Mouse (Mus musculus) hindbrain, embryonic 13.5 days (tissue): ENCODE results near the gene Runx3. TPM values are rescaled to one million over a fixed set of nuclear protein-coding genes. Genes with fewer than 3 reads are reported as not detected.

Experiments
- ATAC-seq: fragments of 200-750 bp; cut with Nextera tagmentation; 2 replicates; pipeline ENCODE4 v1.8.0; 2017; ENCODE audit warnings: moderate TSS enrichment; ENCODE audit not compliant: low FRiP score
- H3K27ac ChIP-seq: fragments of 300-500 bp; sonication (generic); 2 replicates; pipeline ENCODE4 v1.5.1; 2015; ENCODE audit warnings: inconsistent platforms, mild to moderate bottlenecking, moderate library complexity
- H3K27me3 ChIP-seq: fragments of 300-500 bp; sonication (generic); 2 replicates; pipeline ENCODE4 v1.6.1; 2015; ENCODE audit warnings: mild to moderate bottlenecking, inconsistent platforms
- H3K36me3 ChIP-seq: fragments of 300-500 bp; sonication (generic); 2 replicates; pipeline ENCODE4 v1.6.1; 2015; ENCODE audit warnings: mild to moderate bottlenecking, inconsistent platforms
- H3K4me1 ChIP-seq: fragments of 300-500 bp; sonication (generic); replicated peaks from 2 replicates; pipeline ENCODE4 v1.6.1; 2015; ENCODE audit warnings: inconsistent platforms
- H3K4me2 ChIP-seq: fragments of 300-500 bp; sonication (generic); 2 replicates; pipeline ENCODE4 v1.6.1; 2015; ENCODE audit warnings: inconsistent platforms, mild to moderate bottlenecking, moderate library complexity
- H3K4me3 ChIP-seq: fragments of 300-500 bp; sonication (generic); 2 replicates; pipeline ENCODE4 v1.5.1; 2015; ENCODE audit warnings: mild to moderate bottlenecking, inconsistent platforms
- H3K9ac ChIP-seq: fragments of 300-500 bp; sonication (generic); 2 replicates; pipeline ENCODE4 v1.6.1; 2015; ENCODE audit warnings: mild to moderate bottlenecking, inconsistent platforms
- H3K9me3 ChIP-seq: fragments of 300-500 bp; sonication (generic); 2 replicates; pipeline ENCODE4 v1.6.1; 2016; ENCODE audit warnings: inconsistent platforms
- WGBS: fragments of 180-500 bp; shearing (Covaris S2); methylation state at CpG from one replicate; pipeline ENCODE4 v1.1.7; 2015; 5-methylcytosine and 5-hydroxymethylcytosine counted together
- polyA plus RNA-seq: library from polyadenylated mRNA; unstranded; fragments of >200 nt; fragmentation: Nextera tagmentation; extraction: Ambion mirVana; gene quantifications from 2 replicates; pipeline ENCODE4 v1.2.1, GENCODE M21; 2015

Runx3 gene
- polyA plus RNA-seq, 1 experiment from 2014 or later: 0.10 TPM

DNA sequence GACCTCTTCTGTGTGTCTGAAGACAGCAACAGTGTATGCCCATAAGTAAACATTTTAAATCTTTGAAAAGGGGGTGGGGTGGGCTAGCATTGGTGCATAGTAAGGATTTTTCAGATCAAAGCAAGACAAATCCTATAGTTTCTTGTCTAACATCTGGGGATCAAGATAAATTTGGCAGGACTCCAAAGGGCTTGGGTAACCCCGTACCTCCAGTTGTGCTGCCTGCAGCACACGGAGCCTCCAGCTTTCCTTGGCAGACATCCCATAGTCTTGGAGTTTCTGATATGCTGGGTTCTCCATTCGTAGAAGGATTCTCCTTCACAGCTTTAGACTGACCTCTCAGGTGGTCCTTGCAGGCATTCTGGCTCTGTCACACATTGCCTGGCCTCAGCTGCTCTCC, 27.6 kb upstream of the Runx3 start:
- Histone ChIP-seq H3K9ac (no peak overlapping the region), H3K4me1 (no peaks in the 10 kb centered on the region), H3K27ac (no peak overlapping the region), H3K4me3 (no peak overlapping the region), H3K27me3 (0 out of 2 replicates have a peak, but pooled peaks cover 5% of the 10 kb centered on the region), H3K9me3 (peaks cover 2% of the 10 kb centered on the region; the same call in 1 of the 2 replicates), H3K36me3 (no peaks in the 10 kb centered on the region), H3K4me2 (no peak overlapping the region)
- WGBS: 77% methylated on average over 3 of the region's 3 CpGs
- no peak for ATAC-seq

DNA sequence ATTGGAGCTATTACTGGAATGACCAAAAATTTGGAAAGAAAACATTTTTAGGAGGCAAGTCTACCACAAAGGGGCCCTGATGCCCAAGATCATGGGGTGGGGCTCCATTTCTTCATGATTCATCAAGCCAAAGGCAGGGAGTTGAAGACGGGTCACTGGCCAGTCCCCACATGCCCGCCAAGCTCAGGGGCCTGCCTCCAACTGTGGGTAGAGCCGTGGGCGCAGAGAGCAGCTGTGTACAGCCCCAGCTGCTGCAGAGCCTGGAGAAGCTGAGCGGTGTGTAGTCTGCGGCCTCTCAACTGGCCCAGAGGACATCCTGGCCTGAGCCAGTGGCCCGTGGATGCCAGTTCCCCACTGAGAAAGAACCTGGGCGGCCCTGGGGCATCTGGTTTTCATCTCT, 24.8 kb upstream of the Runx3 start:
- Histone ChIP-seq H3K27ac (no peak overlapping the region), H3K27me3 (no peaks in the 10 kb centered on the region), H3K9ac (no peak overlapping the region), H3K4me1 (no peaks in the 10 kb centered on the region), H3K36me3 (no peaks in the 10 kb centered on the region), H3K4me3 (no peak overlapping the region), H3K4me2 (no peak overlapping the region), H3K9me3 (peaks cover 2% of the 10 kb centered on the region; the same call in 1 of the 2 replicates)
- ATAC-seq: no peak
- WGBS: 85% methylated on average over 8 of the region's 8 CpGs

DNA sequence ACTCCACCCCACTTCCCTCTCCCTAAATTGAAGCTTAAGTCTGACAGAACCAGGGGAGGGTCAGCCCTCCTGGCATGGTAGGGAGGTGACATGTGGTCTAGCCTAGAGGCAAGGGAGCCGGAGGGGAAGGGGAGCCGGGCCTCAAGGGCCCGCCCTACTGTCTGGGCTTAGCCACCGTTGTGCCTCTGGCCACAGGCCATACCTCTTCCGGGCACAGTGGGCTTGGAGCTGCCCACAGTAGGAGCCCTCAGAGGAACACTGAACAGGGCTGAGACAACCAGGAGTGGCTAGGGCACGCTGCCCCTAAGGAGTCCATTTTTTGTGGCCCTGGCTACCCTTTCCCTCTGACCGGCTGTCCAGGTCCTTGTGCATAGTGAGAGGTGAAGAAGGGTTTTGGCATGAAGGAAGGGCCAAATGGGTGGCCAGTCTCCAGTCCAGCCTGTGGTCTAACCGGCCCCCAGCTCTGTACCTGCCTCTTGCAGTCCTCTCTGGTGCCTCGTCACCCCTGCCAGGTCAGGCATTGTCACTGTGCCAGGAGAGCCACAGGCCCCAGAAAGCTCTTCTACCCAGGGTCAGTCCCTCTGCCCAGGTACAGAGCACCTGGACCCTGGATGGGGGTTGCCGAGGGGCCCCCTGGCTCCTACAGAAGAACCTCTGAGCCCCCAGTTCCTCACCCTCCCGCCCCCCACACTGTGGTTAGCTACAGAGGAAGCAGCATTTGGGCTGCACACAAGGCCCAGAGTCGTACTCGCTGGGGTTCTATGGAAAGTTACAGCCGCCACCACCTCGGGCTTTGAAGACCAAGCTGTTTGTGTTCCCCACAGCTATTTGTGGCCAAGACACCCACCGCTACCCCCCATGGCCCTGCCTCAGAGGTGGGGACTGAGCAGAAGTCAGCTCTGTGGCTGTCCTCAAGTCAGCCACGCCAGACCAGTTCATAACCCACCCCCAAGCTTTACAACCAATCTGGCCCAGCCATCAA, 22.3 kb upstream of the Runx3 start:
- no peaks in the 10 kb centered on the region for H3K36me3 ChIP-seq
- H3K27ac ChIP-seq: no peak overlapping the region
- no peak overlapping the region for H3K9ac ChIP-seq
- H3K4me2 ChIP-seq: no peak overlapping the region
- H3K4me3 ChIP-seq: no peak overlapping the region
- H3K9me3 ChIP-seq: no peaks in the 10 kb centered on the region; the same call in 1 of the 2 replicates
- H3K4me1 ChIP-seq: no peaks in the 10 kb centered on the region
- no peak for ATAC-seq
- 89% methylated on average over 17 of the region's 17 CpGs for WGBS
- peaks cover 8% of the 10 kb centered on the region; the same call in 1 of the 2 replicates for H3K27me3 ChIP-seq

DNA sequence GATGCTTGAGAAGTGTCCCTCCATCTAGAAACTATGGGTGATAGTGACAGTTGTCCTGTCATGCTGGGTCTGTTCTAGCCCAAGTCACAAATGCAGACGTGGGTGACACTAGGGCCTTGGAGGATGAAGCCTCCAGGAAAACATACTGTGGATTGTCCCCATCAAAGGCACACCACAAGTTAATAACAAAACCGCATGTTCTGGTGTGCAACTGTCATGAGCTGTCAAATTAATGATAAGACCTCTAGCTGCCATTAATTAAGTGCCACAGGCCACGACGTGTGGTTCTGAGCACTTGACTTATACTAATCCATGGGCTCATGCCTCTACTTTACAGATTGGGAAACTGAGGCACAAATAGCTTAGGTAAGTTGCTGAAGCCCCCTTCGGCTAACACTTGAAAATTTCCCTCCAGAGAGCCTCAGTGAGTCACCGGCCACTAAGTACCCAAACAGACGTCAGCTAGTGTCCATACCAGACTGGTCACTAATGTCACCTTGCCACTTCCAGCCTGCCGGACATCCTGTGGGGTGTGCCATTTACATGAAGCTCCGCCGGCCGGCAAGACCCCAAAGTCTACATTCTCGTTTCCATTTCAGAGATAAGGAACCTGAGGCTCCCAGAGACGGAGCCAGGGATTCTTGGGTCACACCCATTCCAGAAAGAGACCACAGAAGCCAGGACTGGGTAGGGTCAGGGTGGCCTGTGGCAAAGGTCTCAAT, 18.3 kb upstream of the Runx3 start:
- no peak overlapping the region for H3K4me3 ChIP-seq
- WGBS: 89% methylated on average over 13 of the region's 13 CpGs

DNA sequence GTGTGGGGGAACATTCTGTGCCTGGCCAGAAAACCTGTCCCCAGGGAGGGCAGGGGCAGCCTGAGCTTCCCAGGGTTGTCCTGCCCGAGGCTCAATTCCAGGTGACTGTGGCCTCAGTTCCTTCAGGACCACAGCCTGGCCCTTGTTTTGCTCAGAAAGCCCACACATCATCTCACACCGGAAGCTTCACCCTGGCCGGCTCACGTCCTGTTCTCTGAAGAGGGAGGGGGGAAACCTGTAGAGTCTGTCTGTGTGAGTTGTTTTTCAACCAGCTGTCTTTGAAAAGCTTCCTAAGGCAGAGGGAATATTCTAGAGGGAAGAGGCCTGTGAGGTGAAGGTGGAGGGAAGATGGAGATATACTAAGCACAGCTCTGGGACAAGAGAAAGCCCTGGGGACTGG, 17.7 kb upstream of the Runx3 start:
- no peak overlapping the region for H3K4me2 ChIP-seq
- no peaks in the 10 kb centered on the region for H3K4me1 ChIP-seq
- no peak overlapping the region for H3K4me3 ChIP-seq
- no peak overlapping the region for H3K9ac ChIP-seq
- H3K27ac ChIP-seq: no peak overlapping the region
- no peaks in the 10 kb centered on the region for H3K36me3 ChIP-seq
- no peaks in the 10 kb centered on the region for H3K9me3 ChIP-seq
- 69% methylated on average over 4 of the region's 4 CpGs for WGBS
- H3K27me3 ChIP-seq: peaks cover 27% of the 10 kb centered on the region; the same call in 1 of the 2 replicates
- no peak for ATAC-seq

More for the DNA sequence above, 18.3 kb upstream of the Runx3 start:
- ATAC-seq: no peak
- H3K9me3 ChIP-seq: no peaks in the 10 kb centered on the region
- no peak overlapping the region for H3K9ac ChIP-seq
- H3K36me3 ChIP-seq: no peaks in the 10 kb centered on the region
- H3K4me2 ChIP-seq: no peak overlapping the region
- H3K4me1 ChIP-seq: no peaks in the 10 kb centered on the region
- peaks cover 27% of the 10 kb centered on the region; the same call in 1 of the 2 replicates for H3K27me3 ChIP-seq
- no peak overlapping the region for H3K27ac ChIP-seq

DNA sequence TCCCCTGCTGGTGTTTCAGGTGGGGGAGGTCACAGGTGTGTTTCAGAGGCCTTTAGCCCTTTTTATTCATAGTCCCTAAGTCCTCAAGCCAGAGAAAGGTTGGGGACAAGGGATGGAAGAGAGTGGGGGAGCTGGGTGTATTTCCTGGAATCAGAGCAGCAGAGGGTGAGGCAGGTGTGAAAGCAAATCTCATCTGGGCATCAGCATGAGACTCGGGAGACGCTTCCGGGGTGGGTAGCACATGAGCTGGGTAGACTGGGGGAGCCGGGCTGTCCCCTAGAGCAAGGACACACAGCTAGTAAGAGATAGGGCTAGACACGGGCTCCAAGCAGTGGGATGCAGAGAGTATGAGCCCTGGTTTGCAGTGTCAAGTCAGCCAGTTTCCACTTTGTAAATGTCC, 16.7 kb upstream of the Runx3 start:
- 64% methylated on average over 5 of the region's 5 CpGs for WGBS
- ATAC-seq: no peak
- Histone ChIP-seq H3K9me3 (no peaks in the 10 kb centered on the region), H3K27me3 (peaks cover 27% of the 10 kb centered on the region; the same call in 1 of the 2 replicates), H3K4me3 (no peak overlapping the region), H3K36me3 (no peaks in the 10 kb centered on the region), H3K27ac (no peak overlapping the region), H3K4me1 (no peaks in the 10 kb centered on the region), H3K9ac (no peak overlapping the region), H3K4me2 (no peak overlapping the region)

DNA sequence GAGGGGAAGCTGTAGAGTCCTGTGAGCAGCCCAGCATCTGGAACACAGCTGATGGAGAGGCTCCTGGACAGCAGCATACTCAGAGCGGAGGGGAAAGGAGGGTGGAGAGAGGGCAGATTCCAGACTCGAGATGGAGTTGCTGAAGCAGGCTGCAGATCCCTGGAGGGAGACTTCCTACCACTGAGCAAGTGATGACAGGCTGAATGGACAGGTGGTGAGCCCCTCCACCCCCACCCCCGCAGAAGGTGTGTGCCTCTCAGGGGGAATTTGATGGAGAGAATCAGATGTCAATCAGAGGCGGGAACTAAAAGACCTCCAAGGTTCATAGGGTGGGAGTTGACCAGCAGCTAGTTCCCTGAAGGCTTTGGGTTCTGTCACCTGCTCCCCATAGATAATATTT, 13.5 kb upstream of the Runx3 start:
- H3K27me3 ChIP-seq: peaks cover 31% of the 10 kb centered on the region
- no peaks in the 10 kb centered on the region for H3K36me3 ChIP-seq
- H3K4me2 ChIP-seq: no peak overlapping the region
- no peaks in the 10 kb centered on the region for H3K4me1 ChIP-seq
- no peak for ATAC-seq
- WGBS: 66% methylated on average over 4 of the region's 4 CpGs
- no peak overlapping the region for H3K4me3 ChIP-seq
- 0 out of 2 replicates have a peak, but pooled peaks cover under 1% of the 10 kb centered on the region for H3K9me3 ChIP-seq
- H3K9ac ChIP-seq: no peak overlapping the region
- no peak overlapping the region for H3K27ac ChIP-seq

DNA sequence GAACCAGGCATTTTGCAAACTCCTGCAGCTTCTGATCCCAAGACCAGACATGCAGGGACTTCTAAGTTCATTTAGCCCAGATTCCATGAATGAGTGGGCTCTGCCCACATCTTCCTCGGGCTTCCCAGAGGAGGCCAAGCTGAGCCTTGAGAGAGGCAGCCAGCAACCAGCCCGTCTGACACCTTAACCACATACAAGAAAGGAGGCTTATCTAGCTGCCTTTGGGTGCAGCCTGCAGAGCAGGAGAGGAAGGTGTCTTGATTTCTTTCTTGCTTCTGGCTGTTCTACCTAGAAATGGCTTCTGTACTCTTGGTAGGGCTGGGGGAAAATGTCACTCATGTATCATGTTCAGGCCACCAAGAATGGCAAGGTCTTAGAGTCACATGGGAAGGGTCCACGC, 11.8 kb upstream of the Runx3 start:
- peaks cover 22% of the 10 kb centered on the region for H3K27me3 ChIP-seq
- no peak overlapping the region for H3K4me3 ChIP-seq
- 77% methylated on average over 3 of the region's 3 CpGs for WGBS
- H3K9ac ChIP-seq: no peak overlapping the region
- ATAC-seq: no peak
- no peaks in the 10 kb centered on the region for H3K4me1 ChIP-seq
- H3K36me3 ChIP-seq: no peaks in the 10 kb centered on the region
- no peak overlapping the region for H3K4me2 ChIP-seq
- H3K27ac ChIP-seq: no peak overlapping the region
- H3K9me3 ChIP-seq: 0 out of 2 replicates have a peak, but pooled peaks cover 7% of the 10 kb centered on the region

DNA sequence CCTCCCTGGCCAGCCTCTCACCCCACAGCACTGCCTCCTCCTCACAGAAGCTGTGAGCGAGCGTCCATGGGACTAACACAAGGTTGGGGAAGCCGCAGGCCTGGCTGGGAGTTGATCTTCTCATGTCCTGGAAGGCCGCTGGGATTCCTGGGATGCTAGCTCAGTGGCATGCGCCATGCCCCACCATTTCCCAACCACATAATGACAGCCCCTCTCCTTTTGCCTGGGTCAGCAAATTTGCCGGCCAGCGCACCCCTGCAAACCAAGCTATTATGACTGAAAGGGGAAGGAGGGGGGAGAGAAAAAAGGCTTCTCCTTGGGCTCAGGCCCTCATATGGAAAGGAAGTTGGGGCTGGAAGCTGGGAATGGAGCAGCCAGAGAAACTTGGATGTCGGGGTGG, 6.8 kb upstream of the Runx3 start:
- ATAC-seq: no peak
- Histone ChIP-seq H3K9ac (no peak overlapping the region), H3K9me3 (0 out of 2 replicates have a peak, but pooled peaks cover 7% of the 10 kb centered on the region), H3K4me2 (no peak overlapping the region), H3K36me3 (no peaks in the 10 kb centered on the region), H3K4me1 (no peaks in the 10 kb centered on the region), H3K27me3 (peaks cover 7% of the 10 kb centered on the region), H3K4me3 (no peak overlapping the region), H3K27ac (no peak overlapping the region)
- WGBS: 81% methylated on average over 8 of the region's 8 CpGs

DNA sequence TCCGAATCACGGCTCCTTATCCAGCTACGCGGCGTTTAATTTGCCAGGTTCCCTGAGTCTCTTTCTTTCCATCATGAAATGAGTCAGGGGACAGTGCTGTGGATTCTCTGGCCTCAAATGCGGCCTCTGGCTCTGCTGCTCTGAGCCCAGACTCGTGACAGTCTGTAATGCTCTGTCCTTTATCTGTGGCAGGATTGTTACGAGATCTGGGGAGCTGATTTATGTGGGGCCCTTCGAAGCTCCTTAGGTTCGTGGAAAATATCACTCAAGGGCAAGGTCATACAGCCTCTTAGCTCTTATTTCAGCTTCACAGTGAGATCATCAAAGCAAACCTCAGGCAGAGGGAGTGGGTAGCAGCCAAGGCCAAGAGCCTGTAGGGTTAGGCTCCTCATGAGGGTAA, 6.2 kb upstream of the Runx3 start:
- H3K9ac ChIP-seq: no peak overlapping the region
- no peak overlapping the region for H3K27ac ChIP-seq
- 82% methylated on average over 10 of the region's 10 CpGs for WGBS
- 0 out of 2 replicates have a peak, but pooled peaks cover 7% of the 10 kb centered on the region for H3K9me3 ChIP-seq
- no peaks in the 10 kb centered on the region for H3K4me1 ChIP-seq
- no peak for ATAC-seq
- H3K4me3 ChIP-seq: no peak overlapping the region
- no peak overlapping the region for H3K4me2 ChIP-seq
- H3K36me3 ChIP-seq: no peaks in the 10 kb centered on the region
- H3K27me3 ChIP-seq: peaks cover 7% of the 10 kb centered on the region

DNA sequence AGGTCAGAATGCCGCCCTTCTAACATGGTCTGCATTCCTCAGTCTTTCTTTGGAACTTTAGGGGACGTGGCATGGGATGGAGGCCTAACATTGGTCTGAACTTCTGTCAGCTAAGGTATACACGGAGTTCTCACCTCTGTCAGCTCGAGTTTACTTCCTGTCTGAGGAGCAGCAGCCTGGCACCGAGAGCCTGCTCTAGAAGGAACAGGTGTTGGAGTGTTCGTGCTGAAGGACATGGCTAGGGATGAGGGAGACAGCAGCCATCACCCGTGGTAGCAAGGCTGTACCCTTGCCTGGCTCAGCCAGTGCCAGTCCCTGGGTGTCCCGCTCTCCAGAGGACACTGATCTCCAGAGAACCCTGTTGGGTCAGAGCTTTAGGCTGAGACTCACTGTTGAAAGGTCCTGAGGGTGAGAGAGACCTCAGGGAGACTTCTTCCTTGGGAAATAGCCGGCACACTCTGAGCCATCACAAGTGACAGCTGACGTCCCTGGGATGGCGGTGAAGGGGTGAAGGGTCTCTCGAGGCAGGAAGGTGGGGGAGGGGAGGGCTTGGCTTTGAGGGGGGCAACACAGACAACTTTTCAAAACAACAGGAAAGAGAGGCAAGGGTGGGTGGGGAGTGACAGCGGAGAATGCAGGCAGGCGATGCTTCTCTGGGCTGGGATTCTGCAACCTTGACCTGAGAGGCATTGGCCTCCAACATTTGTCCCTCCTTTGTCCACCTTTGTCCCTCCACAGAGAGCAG, 4.9 kb upstream of the Runx3 start:
- no peak for ATAC-seq
- no peak overlapping the region for H3K4me3 ChIP-seq
- no peaks in the 10 kb centered on the region for H3K4me1 ChIP-seq
- 0 out of 2 replicates have a peak, but pooled peaks cover 2% of the 10 kb centered on the region for H3K27me3 ChIP-seq
- H3K36me3 ChIP-seq: no peaks in the 10 kb centered on the region
- H3K27ac ChIP-seq: no peak overlapping the region
- 0 out of 2 replicates have a peak, but pooled peaks cover 7% of the 10 kb centered on the region for H3K9me3 ChIP-seq
- H3K9ac ChIP-seq: no peak overlapping the region
- no peak overlapping the region for H3K4me2 ChIP-seq
- WGBS: 61% methylated on average over 14 of the region's 14 CpGs

DNA sequence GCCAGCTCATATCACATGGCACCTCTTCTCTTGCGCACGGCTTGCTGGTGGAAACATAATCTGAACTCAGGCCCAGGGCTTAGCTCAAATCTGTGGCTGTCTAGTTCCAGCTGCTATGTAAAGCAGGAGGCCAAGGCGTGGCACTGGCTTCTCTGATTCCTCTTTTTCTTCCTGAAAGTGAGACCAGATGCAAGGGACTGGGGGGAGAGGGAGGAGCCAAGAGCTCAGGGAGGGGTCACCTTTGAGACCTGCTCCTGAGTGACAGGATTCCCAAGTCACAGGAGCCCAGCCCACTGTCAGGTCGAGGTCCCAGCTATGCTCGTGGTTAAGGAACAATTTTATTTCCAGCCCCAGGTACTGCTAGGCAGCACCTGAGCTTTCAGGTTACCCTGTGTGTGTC, 4.1 kb upstream of the Runx3 start:
- Histone ChIP-seq H3K36me3 (no peaks in the 10 kb centered on the region), H3K4me2 (no peak overlapping the region), H3K27ac (no peak overlapping the region), H3K4me3 (no peak overlapping the region), H3K4me1 (no peaks in the 10 kb centered on the region), H3K9ac (no peak overlapping the region), H3K27me3 (0 out of 2 replicates have a peak, but pooled peaks cover 5% of the 10 kb centered on the region), H3K9me3 (0 out of 2 replicates have a peak, but pooled peaks cover 7% of the 10 kb centered on the region)
- WGBS: 69% methylated on average over 5 of the region's 5 CpGs
- ATAC-seq: no peak
